Mouse (Mus musculus) gastrocnemius, adult 2 months (tissue): ENCODE data around the gene 4933421I07Rik. TPM values are rescaled to one million over a fixed set of nuclear protein-coding genes. Genes with fewer than 3 reads are reported as not detected.
A peak's percentile ranks its signal among the peaks of the same experiment; 100 is the strongest.

Experiments used
- DNase-seq: peaks from one replicate; pipeline ENCODE4 v3.0.0; 2022
- H3K27ac ChIP-seq: fragments of 200-600 bp; 2 replicates; pipeline ENCODE4 v1.8.1; 2022; ENCODE audit warnings: mild to moderate bottlenecking
- H3K4me3 ChIP-seq: fragments of 200-600 bp; 2 replicates; pipeline ENCODE4 v1.8.1; 2022; ENCODE audit warnings: mild to moderate bottlenecking, moderate library complexity
- CTCF ChIP-seq: fragments of 200-600 bp; IDR thresholded peaks from 2 replicates; pipeline ENCODE4 v1.8.1; 2022; ENCODE audit warnings: antibody characterized with exemption, mild to moderate bottlenecking, moderate library complexity
- intact Hi-C: fragments of 180-260 bp; cut with DNase I; formaldehyde crosslinking; loops from one replicate; pipeline ENCODE4 v1.15.1; 2025
- long read RNA-seq, 2 experiments: library from polyadenylated mRNA; stranded (forward); transcript quantifications; one replicate each; pipeline ENCODE4 v2.0.0; 2021
- total RNA-seq, 2 experiments: library from RNA; stranded (reverse); gene quantifications; 2 replicates each; pipeline ENCODE4 v1.2.3; 2021

4933421I07Rik gene
- total RNA-seq = not detected
- long read RNA-seq, experiment 1 = 0 reads
- long read RNA-seq, experiment 2 = 0 reads

- Histone ChIP-seq H3K4me3 (no peak within 1 kb of the TSS), H3K27ac (no peak within 1 kb of the TSS)
- intact Hi-C loops = no loop called here
- TF ChIP-seq CTCF = no peak
- DNase-seq = no peak
These were observed at the start of gene 4933421I07Rik for GRCm38 (mm10) chr7:42447850-42448249. Gene 4933421I07Rik, minus strand, starts transcription at chr7:42448120.

DNA sequence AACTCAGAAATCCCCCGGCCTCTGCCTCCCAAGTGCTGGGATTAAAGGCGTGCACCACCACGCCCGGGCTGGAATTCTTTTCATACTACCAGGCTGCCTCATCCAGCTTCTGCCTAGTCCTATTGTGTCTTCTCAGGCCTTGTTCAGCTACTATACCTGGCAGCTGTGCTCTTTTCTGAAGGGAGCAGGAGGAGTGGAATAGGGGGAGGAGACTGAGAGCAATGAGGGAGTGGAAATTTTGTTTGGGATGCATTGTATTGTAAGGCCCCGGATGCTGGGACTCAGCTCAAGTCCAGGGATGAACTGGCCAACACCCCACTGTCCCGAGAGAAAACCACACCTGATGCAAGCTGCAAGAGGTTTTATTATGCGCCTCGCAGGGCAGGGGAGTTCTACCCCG, 49.4 kb upstream of the 4933421I07Rik start:
- Histone ChIP-seq H3K4me3 (no peak overlapping the region), H3K27ac (no peak overlapping the region)
- no peak for DNase-seq
- intact Hi-C loops = loop anchor here (10.0 kb wide), 1 partner anchor 993 kb away; no protein-coding TSS in a partner anchor
- TF ChIP-seq CTCF = no peak

- TF ChIP-seq CTCF = no peak
- no peak overlapping the region for H3K27ac ChIP-seq
- intact Hi-C loops = loop anchor here (10.0 kb wide), 1 partner anchor 991 kb away; no protein-coding TSS in a partner anchor
- H3K4me3 ChIP-seq = no peak overlapping the region
- DNase-seq = no peak
These were observed 48.3 kb upstream of the 4933421I07Rik start for GRCm38 (mm10) chr7:42496202-42496601.

- TF ChIP-seq CTCF = no peak
- intact Hi-C loops = loop anchor here (10.0 kb wide), 1 partner anchor 986 kb away; no protein-coding TSS in a partner anchor
- H3K27ac ChIP-seq = no peak overlapping the region
- no peak for DNase-seq
- no peak overlapping the region for H3K4me3 ChIP-seq
These were observed 42.9 kb upstream of the 4933421I07Rik start for GRCm38 (mm10) chr7:42490859-42491258.

DNA sequence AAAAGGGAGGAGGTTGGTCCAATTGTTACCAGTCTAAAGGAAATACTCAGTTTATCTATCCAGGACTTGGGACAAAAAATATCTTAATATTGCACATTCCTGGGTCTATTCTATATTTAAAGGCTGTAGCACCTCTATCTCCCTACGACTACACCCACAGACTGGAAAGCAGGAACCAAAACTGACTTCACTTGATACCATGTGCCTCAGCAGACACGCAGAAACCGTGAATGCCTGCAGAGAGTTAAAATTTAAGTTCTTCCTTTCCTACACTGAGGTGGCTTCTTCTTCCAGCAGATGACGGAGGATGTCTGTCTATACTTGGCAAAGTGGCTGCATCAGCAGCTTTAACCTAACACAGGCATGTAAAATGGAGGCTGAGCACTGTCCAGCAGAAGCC, 42.4 kb upstream of the 4933421I07Rik start:
- TF ChIP-seq CTCF = no peak
- no peak for DNase-seq
- intact Hi-C loops = loop anchor here (10.0 kb wide), 1 partner anchor 986 kb away; no protein-coding TSS in a partner anchor
- Histone ChIP-seq H3K27ac (no peak overlapping the region), H3K4me3 (no peak overlapping the region)

- intact Hi-C loops = no loop called here
- no peak overlapping the region for H3K27ac ChIP-seq
- DNase-seq = no peak
- H3K4me3 ChIP-seq = no peak overlapping the region
- TF ChIP-seq CTCF = no peak
These were observed 6.7 kb upstream of the 4933421I07Rik start for GRCm38 (mm10) chr7:42454640-42455039.

DNA sequence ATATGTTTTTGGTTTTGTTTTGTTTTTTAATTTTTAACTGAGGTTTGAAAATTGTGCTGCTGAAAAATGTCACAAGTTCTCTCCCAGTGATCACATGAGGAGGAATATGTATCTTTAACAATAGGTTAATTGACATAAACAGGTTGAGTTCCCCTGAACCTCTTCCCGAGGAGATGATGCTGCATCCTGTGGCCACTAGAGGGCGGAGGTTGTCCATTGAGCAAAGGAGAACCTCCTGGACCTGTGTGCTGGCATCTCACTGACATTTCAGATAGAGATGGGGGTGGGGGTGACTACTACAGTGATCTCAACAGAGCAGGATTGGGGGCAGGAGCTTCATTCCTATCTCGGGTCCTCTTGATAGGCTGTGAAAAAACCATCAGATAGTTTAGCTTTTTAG, 2.7 kb upstream of the 4933421I07Rik start:
- Histone ChIP-seq H3K4me3 (no peak overlapping the region), H3K27ac (no peak overlapping the region)
- TF ChIP-seq CTCF = peak; percentile 48
- intact Hi-C loops = no loop called here
- DNase-seq = no peak

DNA sequence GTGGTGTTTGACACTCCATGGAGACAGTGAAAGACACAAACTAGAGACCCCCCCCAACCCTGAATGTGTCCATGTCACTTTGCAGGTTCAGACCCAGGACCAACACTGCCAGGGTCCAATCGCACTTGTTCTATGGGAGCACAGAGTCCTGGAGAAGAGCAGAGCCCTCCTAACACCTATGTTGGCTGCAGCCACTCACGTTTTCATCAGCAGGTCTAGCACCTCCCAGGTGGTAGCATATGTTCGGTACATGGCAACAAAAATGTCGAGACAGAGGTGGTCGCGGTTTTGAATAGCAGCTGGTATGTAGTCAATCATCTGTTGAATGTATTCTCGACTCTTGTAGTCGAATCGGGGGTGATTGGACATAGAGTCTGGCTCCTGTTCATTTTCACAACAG, 568 bp downstream of the 4933421I07Rik start:
- no peak for TF ChIP-seq CTCF
- Histone ChIP-seq H3K27ac (no peak overlapping the region), H3K4me3 (no peak overlapping the region)
- DNase-seq = no peak
- intact Hi-C loops = no loop called here

Other genes with a start within 250 kb of the 4933421I07Rik start
- not detected for gene Vmn2r61, start 188.1 kb downstream of the 4933421I07Rik start, total RNA-seq
- gene Zfp141, start 57.6 kb upstream of the 4933421I07Rik start, total RNA-seq = 1 to 10 TPM; 5.3 to 6.9 TPM
- not detected for gene Gm21028, start 130.5 kb upstream of the 4933421I07Rik start, total RNA-seq
- under 1 TPM in 1 of 2 experiments, not detected in 1; 0.31 TPM for gene Zfp977, start 144.4 kb upstream of the 4933421I07Rik start, total RNA-seq
- gene Zfp976, start 194.5 kb upstream of the 4933421I07Rik start, total RNA-seq = 1 to 10 TPM in 1 of 2 experiments, under 1 TPM in 1; 0.66 to 1.2 TPM
- 1 to 10 TPM; 3.6 to 4.1 TPM for gene Zfp975, start 244.6 kb upstream of the 4933421I07Rik start, total RNA-seq